Mouse (Mus musculus): Measurements from ENCODE around the gene Gpatch2l. TPM values are rescaled to one million over a fixed set of nuclear protein-coding genes. Genes with fewer than 3 reads are reported as not detected.

Gene Gpatch2l
- total RNA-seq, 2 experiments from 2014 or later, result 30.7 to 31.3 TPM

DNA sequence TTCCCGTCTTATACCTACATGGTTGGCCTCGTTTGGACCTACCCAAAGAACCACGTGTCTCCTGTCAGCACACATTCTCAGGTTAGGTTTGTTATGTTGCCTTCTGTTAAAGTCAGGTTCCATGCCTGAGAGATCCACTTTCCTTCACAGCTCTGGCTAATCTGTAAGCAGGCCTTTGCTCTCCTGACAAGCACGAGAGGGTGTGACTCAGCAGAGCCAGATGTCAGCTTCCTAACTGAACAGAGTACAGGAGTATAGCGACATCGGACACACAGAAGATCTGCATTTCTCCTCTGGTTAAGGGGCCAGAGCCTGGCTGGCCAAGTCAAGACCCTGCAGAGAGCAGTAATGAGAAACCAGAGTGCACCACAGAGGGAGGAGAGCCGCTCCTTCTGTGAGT lies 63.4 kb downstream of the Gpatch2l start:
- Histone ChIP-seq H3K27ac (no peak overlapping the region), H3K4me3 (no peak overlapping the region)
- no peak for DNase-seq (ENCODE audit: low spot score in 2 of 2)
- no peak for TF ChIP-seq CTCF (conservative IDR thresholded peaks at IDR 0.05)

DNA sequence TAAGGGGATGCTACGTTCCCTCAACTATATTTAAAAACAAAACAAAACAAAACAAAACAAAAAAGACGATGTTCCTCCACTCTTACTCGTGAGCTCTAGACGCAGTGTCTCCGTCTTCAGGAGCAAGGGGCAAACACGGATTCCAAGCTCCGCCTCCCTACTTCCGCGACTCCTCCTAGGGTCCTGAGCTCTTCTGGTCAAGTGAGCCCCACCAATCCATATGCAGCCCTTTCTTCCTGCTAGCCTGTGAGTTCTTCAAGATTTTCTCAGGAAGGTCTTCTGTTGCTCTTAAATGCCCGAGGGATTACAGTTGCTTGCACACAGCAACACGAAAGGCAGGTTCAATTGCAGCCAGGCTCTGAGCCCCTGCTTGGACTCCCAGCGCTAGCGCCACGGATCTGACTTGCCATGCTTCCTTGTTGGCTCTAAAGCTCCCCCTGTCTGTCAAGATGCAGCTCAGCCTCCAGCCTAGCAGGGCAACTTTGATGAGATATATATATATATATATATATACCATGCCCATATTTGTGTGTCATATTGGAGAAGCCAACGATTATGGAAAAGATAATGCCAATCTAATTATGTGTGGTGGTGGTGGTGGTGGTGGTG lies 64.1 kb downstream of the Gpatch2l start:
- no peak for DNase-seq (ENCODE audit: low spot score in 2 of 2)
- Histone ChIP-seq H3K4me3 (no peak overlapping the region), H3K27ac (no peak overlapping the region)
- peak; percentile 47 for TF ChIP-seq CTCF (conservative IDR thresholded peaks at IDR 0.05)

DNA sequence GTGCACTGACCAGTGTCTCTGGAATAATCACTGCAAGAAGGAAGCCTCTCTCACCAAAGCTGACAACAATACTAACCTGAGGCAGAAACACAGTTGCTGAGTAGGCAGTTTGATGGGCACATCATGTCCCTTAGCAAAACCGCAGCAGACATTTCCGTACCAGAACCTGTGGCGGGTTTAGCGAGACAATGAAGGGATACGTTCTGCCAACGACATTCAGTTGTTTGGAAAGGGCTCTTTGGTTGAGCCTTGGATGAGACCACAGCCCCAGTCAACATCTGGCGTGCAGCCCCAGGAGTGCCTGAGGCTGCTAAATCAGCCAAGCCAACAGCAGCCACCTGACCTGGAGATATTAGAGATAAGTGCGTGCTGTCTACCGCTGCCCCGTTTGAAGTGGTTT lies 67.8 kb downstream of the Gpatch2l start:
- no peak for TF ChIP-seq CTCF (conservative IDR thresholded peaks at IDR 0.05)
- no peak for DNase-seq (ENCODE audit: low spot score in 2 of 2)
- no peak overlapping the region for H3K4me3 ChIP-seq
- no peak overlapping the region for H3K27ac ChIP-seq

DNA sequence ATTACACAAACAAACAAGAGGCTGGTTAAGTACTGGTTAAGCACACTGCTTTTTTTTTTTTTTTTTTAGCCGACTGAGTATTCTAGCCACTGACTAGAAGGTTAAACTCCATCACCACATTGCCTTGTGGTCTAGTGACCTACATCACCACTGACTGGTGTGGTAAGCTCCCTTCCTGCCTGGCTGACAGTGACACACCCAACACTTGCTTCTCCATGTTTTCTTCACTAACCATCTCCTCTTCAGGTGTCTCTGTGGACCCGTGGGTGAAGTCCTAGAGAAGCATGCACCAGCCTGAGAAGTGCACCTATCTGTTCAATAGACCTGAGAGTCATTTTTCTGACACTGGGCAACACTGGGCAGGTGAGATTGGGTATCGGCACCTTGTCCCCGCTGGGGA lies 68.2 kb downstream of the Gpatch2l start:
- Histone ChIP-seq H3K27ac (no peak overlapping the region), H3K4me3 (no peak overlapping the region)
- TF ChIP-seq CTCF (conservative IDR thresholded peaks at IDR 0.05), result no peak
- no peak for DNase-seq (ENCODE audit: low spot score in 2 of 2)

DNA sequence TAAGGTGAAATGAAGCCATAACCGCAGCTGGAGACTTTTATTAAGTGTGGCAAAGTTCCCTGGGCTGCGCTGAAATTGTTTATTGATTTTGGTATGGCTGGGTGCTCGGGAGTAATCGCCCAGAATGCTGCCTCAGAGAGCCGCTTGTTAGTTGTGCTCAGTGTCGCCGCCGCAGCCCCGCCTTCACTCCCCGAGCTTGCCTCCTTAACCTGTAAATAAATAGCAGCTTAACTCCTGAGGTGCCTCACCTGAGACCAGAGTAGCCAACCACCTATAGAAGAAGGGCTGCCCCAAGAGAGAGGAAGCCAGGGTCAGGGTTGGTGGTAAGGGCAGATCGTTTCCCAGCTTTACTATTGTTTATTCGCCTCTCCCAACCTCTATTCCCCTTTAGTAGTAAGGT lies 79.0 kb downstream of the Gpatch2l start:
- no peak for TF ChIP-seq CTCF (conservative IDR thresholded peaks at IDR 0.05)
- no peak overlapping the region for H3K27ac ChIP-seq
- no peak for DNase-seq (ENCODE audit: low spot score in 2 of 2)
- H3K4me3 ChIP-seq, result no peak overlapping the region

DNA sequence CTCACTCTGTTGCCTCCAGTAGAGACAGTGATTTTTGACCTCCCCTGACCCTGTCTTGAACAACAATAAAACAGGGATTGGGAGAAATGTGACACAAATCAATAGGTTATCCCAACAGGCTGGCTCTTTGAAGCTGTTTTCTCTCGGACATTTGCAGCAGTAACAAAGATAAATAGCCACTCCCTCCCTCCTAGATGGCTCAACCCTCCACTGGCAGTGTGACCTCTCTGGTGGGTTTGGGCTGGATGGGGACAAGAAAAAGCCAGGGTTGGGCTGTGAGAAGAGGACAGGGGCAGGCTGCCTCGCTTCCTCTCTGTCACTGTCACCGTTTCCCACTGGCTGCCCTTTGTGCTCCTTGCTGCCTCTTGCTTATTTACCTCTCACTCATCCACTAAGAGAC lies 82.6 kb downstream of the Gpatch2l start:
- TF ChIP-seq CTCF (conservative IDR thresholded peaks at IDR 0.05), result no peak
- no peak overlapping the region for H3K4me3 ChIP-seq

DNA sequence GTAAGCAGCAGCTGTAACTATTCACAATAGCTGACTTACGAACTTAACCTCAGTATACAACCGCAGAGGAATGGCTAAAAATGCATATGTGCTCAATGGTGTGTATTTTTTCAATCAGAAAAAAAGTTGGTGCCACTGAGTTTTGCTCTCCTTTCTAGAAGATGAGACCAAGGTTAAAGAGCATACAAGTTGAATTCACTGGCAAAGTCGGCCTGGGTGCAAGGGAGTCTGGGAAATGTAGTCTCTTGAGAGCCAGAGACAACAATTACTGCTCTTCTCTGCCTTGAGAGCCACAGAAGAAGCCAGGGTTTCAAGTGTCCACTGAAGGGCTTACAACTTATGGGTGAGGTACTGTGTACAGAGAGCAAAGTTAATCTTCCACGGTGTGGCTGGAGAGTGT lies 88.2 kb downstream of the Gpatch2l start:
- H3K27ac ChIP-seq, result no peak overlapping the region
- DNase-seq (ENCODE audit: low spot score in 2 of 2), result no peak
- no peak overlapping the region for H3K4me3 ChIP-seq
- no peak for TF ChIP-seq CTCF (conservative IDR thresholded peaks at IDR 0.05)

More for the DNA sequence above, 82.6 kb downstream of the Gpatch2l start:
- DNase-seq (ENCODE audit: low spot score in 2 of 2), result no peak
- H3K27ac ChIP-seq, result no peak overlapping the region

DNA sequence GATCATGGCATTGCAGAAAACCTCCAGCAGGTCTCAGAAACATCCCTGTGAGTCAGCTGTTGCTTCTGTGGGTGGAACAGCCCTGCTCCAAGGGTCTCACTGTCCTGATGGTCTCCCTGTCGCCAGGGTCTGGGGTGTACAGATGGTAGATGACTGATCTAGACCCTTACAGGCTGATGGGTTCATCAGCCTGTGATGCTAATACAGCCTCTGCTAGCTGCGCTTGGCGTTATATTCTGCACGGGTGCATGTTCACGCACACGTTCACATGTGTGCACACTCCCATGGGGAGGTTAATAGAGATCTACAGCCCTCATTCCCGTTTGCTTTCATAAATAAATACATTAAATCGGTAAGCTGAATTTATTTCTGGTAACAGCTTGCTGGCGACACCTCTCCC lies 89.0 kb downstream of the Gpatch2l start:
- Histone ChIP-seq H3K4me3 (no peak overlapping the region), H3K27ac (no peak overlapping the region)
- no peak for DNase-seq (ENCODE audit: low spot score in 2 of 2)
- no peak for TF ChIP-seq CTCF (conservative IDR thresholded peaks at IDR 0.05)

DNA sequence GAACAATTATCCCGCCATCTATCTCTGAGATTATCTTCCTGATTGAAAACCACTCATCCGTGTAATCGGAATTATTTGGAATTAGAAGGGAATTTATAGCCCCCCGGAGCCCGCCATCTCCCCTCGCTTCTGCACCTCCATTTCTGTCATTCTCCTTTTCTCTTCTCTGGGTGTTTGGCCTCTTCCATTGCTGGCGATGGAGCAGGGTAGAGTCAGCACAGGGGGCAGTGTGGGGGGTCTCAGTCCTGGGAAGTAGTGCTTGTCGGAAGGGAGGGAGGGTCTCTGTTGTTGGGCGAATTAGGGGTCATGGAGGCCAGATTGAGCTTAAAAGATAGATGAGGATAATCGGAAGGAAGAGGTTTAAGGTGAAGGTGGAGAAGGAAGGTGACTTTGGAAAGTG lies 89.6 kb downstream of the Gpatch2l start:
- DNase-seq (ENCODE audit: low spot score in 2 of 2), result no peak
- no peak overlapping the region for H3K27ac ChIP-seq

DNA sequence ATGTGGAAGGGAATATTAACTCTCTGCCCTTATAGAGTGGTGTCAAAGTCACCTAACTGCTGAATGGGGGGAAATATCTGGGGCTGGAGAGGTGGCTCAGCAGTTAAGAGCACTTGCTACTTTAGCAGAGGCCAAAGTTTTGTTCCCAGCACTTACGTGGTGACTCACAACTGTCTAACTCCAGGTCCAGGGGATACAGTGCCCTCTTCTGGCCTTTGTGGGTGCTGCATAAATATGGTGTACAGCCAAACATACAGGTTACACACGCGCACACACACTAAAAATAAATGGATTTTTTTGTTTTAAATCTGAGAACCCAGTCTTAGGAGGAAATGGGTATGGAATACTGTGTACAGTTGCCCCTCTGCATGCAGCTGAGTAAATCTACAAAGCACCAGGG lies 94.6 kb downstream of the Gpatch2l start:
- H3K4me3 ChIP-seq, result no peak overlapping the region
- DNase-seq (ENCODE audit: low spot score in 2 of 2), result no peak
- no peak overlapping the region for H3K27ac ChIP-seq
- TF ChIP-seq CTCF (conservative IDR thresholded peaks at IDR 0.05), result peak; percentile 40

More for the DNA sequence above, 89.6 kb downstream of the Gpatch2l start:
- no peak overlapping the region for H3K4me3 ChIP-seq
- no peak for TF ChIP-seq CTCF (conservative IDR thresholded peaks at IDR 0.05)

DNA sequence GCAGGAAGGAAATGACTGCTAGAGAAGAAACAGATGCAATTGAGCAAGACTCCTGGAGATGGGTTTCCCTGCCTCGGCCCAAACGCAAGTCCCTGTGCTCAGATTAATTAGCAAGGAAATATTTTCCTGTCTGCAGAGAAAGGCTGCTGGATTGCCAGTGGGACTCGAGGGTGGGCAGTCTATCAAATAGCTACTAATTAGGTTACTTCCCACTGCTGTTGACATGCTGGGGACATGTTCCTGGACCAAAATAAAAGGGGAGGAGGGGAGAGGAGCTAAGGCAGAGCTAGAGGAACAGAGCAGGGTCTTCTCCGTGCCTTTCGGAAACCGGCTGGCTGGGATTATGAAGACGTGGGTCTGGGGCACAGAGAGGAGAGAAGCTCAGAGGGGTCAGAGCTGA lies 95.2 kb downstream of the Gpatch2l start:
- TF ChIP-seq CTCF (conservative IDR thresholded peaks at IDR 0.05), result no peak
- Histone ChIP-seq H3K27ac (no peak overlapping the region), H3K4me3 (no peak overlapping the region)
- no peak for DNase-seq (ENCODE audit: low spot score in 2 of 2)

Other genes with a start within 250 kb of the Gpatch2l start
- gene Tgfb3, start 162.8 kb upstream of the Gpatch2l start, total RNA-seq (2021), result 10 to 100 TPM; 15.8 to 16.5 TPM
- gene Ift43, start 159.3 kb upstream of the Gpatch2l start, total RNA-seq (2021), result 10 to 100 TPM; 14.5 to 14.8 TPM
- 1 to 10 TPM; 1.2 to 1.4 TPM for gene Esrrb, start 119.3 kb downstream of the Gpatch2l start, total RNA-seq (2021)